Mouse (Mus musculus) heart, adult 2 months (tissue): ENCODE data around the gene Haao. TPM values are rescaled to one million over a fixed set of nuclear protein-coding genes. Genes with fewer than 3 reads are reported as not detected.

Experiments
- DNase-seq, 2 experiments: peaks; one replicate each; pipeline ENCODE4 v3.0.0; 2021
- H3K27ac ChIP-seq: fragments of 200-600 bp; 2 replicates; pipeline ENCODE4 v1.8.1; 2022
- H3K27me3 ChIP-seq: fragments of 200-500 bp; 2 replicates; pipeline ENCODE4 v1.6.1; 2012; ENCODE audit warnings: mild to moderate bottlenecking, low read length, inconsistent platforms, mixed read lengths; ENCODE audit not compliant: control insufficient read depth, insufficient read depth
- H3K36me3 ChIP-seq: fragments of 200-500 bp; 2 replicates; pipeline ENCODE4 v1.6.1; 2012; ENCODE audit warnings: low read length, inconsistent platforms; ENCODE audit not compliant: control insufficient read depth, insufficient read depth
- H3K4me1 ChIP-seq: fragments of 200-500 bp; 2 replicates; pipeline ENCODE4 v1.6.1; 2011; ENCODE audit warnings: low read length; ENCODE audit not compliant: control insufficient read depth, insufficient read depth
- H3K4me3 ChIP-seq: fragments of 200-600 bp; 2 replicates; pipeline ENCODE4 v1.8.1; 2022
- H3K79me2 ChIP-seq: fragments of 200-500 bp; replicated peaks from 2 replicates; pipeline ENCODE4 v1.6.1; 2012; ENCODE audit warnings: mild to moderate bottlenecking, inconsistent platforms, low read length, moderate library complexity, mixed read lengths; ENCODE audit not compliant: control insufficient read depth, insufficient read depth
- H3K9ac ChIP-seq: fragments of 200-500 bp; 2 replicates; pipeline ENCODE4 v1.6.1; 2012; ENCODE audit warnings: low read depth, mild to moderate bottlenecking, control low read depth, inconsistent platforms, low read length, mixed read lengths
- CTCF ChIP-seq: fragments of 200-600 bp; IDR thresholded peaks from 2 replicates; pipeline ENCODE4 v1.8.1; 2022; ENCODE audit warnings: antibody characterized with exemption, mild to moderate bottlenecking, moderate library complexity
- EP300 ChIP-seq: fragments of 200-500 bp; IDR thresholded peaks from 2 replicates; pipeline ENCODE4 v1.6.1; 2011; ENCODE audit warnings: low read depth, low read length, control low read depth; ENCODE audit not compliant: insufficient read depth
- POLR2A ChIP-seq: fragments of 200-500 bp; IDR thresholded peaks from 2 replicates; pipeline ENCODE4 v1.6.1; 2011; ENCODE audit warnings: mild to moderate bottlenecking, low read depth, low read length, control low read depth; ENCODE audit not compliant: insufficient read depth
- WGBS: fragments of 180-500 bp; shearing (Covaris S2); methylation state at CpG from one replicate; pipeline ENCODE4 v1.1.7; 2018; 5-methylcytosine and 5-hydroxymethylcytosine counted together
- intact Hi-C: fragments of 180-260 bp; cut with DNase I; formaldehyde crosslinking; loops from one replicate; pipeline ENCODE4 v1.15.1; 2025
- polyA plus RNA-seq: library from polyadenylated mRNA; depleted of rRNA; stranded (reverse); fragments of >200 nt; gene quantifications from 2 replicates; pipeline ENCODE4 v1.2.3, GENCODE M21; 2012
- total RNA-seq, 2 experiments: library from RNA; stranded (reverse); gene quantifications; 2 replicates each; pipeline ENCODE4 v1.2.3; 2021

Gene Haao
- total and polyA plus RNA-seq, 3 experiments: 0.25 to 1.4 (median 0.29) TPM

GRCm38 (mm10) chr17:83885021-83885582 is 37.3 kb upstream of the Haao start:
- Histone ChIP-seq H3K27me3 (no peaks in the 10 kb centered on the region), H3K4me3 (no peak overlapping the region), H3K36me3 (no peaks in the 10 kb centered on the region), H3K9ac (no peak overlapping the region), H3K4me1 (peaks cover 4% of the 10 kb centered on the region; the same call in 1 of the 2 replicates), H3K27ac (no peak overlapping the region), H3K79me2 (no peaks in the 10 kb centered on the region)
- DNase-seq: no peak
- TF ChIP-seq EP300 (no peak), CTCF (no peak), POLR2A (no peak)
- 74% methylated on average over 13 of the region's 13 CpGs for WGBS
- intact Hi-C loops: no loop called here

GRCm38 (mm10) chr17:83882788-83883187 is 35.0 kb upstream of the Haao start:
- H3K79me2 ChIP-seq: no peaks in the 10 kb centered on the region
- no peaks in the 10 kb centered on the region for H3K36me3 ChIP-seq
- no peak overlapping the region for H3K4me3 ChIP-seq
- intact Hi-C loops: no loop called here
- no peak for DNase-seq
- no peaks in the 10 kb centered on the region for H3K27me3 ChIP-seq
- peaks cover 1% of the 10 kb centered on the region; the same call in 1 of the 2 replicates for H3K4me1 ChIP-seq
- TF ChIP-seq CTCF: no peak
- H3K27ac ChIP-seq: no peak overlapping the region
- 95% methylated on average over 2 of the region's 2 CpGs for WGBS
- no peak overlapping the region for H3K9ac ChIP-seq

- Histone ChIP-seq H3K27me3 (no peaks in the 10 kb centered on the region), H3K79me2 (no peaks in the 10 kb centered on the region), H3K4me3 (no peak overlapping the region), H3K9ac (no peak overlapping the region), H3K36me3 (no peaks in the 10 kb centered on the region), H3K27ac (no peak overlapping the region), H3K4me1 (peaks cover 1% of the 10 kb centered on the region; the same call in 1 of the 2 replicates)
- no peak for TF ChIP-seq EP300
- TF ChIP-seq CTCF: no peak
- TF ChIP-seq POLR2A: no peak
- WGBS: 75% methylated on average over 3 of the region's 3 CpGs
- DNase-seq: no peak
- intact Hi-C loops: no loop called here
These were observed 33.3 kb upstream of the Haao start for GRCm38 (mm10) chr17:83881071-83881470.

DNA sequence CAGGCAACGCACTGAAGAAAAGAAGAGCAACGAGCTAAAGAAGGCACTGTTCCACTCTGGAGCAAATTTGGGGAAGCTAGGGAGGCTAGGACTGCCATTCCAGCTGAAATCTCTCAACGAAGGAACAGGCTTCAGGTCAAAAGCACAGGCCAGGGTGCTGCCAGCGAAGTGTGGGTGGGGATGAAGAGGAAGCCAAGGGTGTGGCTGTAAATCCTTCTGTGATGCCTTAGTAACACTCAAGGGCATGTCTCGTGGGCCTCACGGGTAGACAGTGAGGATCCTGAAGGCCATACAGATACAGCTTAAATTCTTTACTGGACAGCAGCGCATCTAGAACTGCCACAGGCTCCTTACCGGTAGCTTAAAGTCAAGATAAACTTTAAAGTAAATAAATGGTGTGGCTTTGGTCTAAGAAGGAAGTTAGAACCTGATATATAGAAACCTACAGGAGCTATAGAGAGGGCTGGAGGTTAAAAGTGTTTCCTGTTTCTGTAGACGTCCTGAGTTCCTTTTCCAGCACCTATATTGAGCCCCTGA is 32.5 kb upstream of the Haao start:
- 55% methylated on average over 9 of the region's 9 CpGs for WGBS
- no peak for TF ChIP-seq POLR2A
- no peak for TF ChIP-seq EP300
- TF ChIP-seq CTCF: no peak

GRCm38 (mm10) chr17:83879631-83880030 is 31.9 kb upstream of the Haao start:
- Histone ChIP-seq H3K36me3 (no peaks in the 10 kb centered on the region), H3K27ac (no peak overlapping the region), H3K4me3 (no peak overlapping the region), H3K4me1 (no peaks in the 10 kb centered on the region), H3K79me2 (no peaks in the 10 kb centered on the region), H3K9ac (no peak overlapping the region), H3K27me3 (no peaks in the 10 kb centered on the region)
- DNase-seq: no peak
- TF ChIP-seq POLR2A: no peak
- no peak for TF ChIP-seq CTCF
- TF ChIP-seq EP300: no peak
- intact Hi-C loops: loop anchor here (10.0 kb wide), 1 partner anchor 545 kb away; no protein-coding TSS in a partner anchor
- WGBS: 89% methylated on average over 6 of the region's 6 CpGs

More for the DNA sequence above, 32.5 kb upstream of the Haao start:
- Histone ChIP-seq H3K79me2 (no peaks in the 10 kb centered on the region), H3K36me3 (no peaks in the 10 kb centered on the region), H3K4me3 (no peak overlapping the region), H3K4me1 (no peaks in the 10 kb centered on the region), H3K27me3 (no peaks in the 10 kb centered on the region), H3K9ac (no peak overlapping the region), H3K27ac (no peak overlapping the region)
- no peak for DNase-seq
- intact Hi-C loops: no loop called here

DNA sequence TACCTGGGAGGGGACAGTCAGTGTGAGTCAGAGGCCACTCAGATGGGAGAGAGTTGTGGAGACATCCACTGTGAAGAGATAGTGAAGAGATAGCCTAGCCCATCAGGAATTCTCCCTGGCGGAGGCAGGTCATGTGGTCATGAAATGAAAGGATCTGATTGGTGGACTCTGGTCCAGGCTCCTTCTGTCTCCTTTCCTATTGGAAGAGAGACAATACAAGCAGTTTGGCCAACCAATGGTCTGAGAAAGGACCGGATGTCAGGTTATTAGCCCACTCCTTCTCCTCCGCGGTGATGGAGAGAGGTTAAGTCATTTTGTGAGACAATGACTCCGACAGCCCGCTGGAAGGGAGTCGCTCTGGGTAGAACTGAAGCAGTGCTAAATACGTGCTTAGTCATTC is 26.8 kb upstream of the Haao start:
- intact Hi-C loops: loop anchor here (5.0 to 10.0 kb wide), 3 partner anchors 238 to 550 kb away; no protein-coding TSS in a partner anchor

More for the DNA sequence above, 26.8 kb upstream of the Haao start:
- no peak for DNase-seq
- H3K79me2 ChIP-seq: no peaks in the 10 kb centered on the region
- H3K4me1 ChIP-seq: peaks cover 1% of the 10 kb centered on the region; the same call in 1 of the 2 replicates
- H3K27me3 ChIP-seq: no peaks in the 10 kb centered on the region
- 76% methylated on average over 8 of the region's 8 CpGs for WGBS
- H3K36me3 ChIP-seq: no peaks in the 10 kb centered on the region
- no peak overlapping the region for H3K27ac ChIP-seq
- TF ChIP-seq CTCF: no peak
- no peak for TF ChIP-seq POLR2A
- no peak for TF ChIP-seq EP300
- H3K4me3 ChIP-seq: no peak overlapping the region
- H3K9ac ChIP-seq: no peak overlapping the region
